Mouse (Mus musculus) adipocyte (in vitro differentiated cells): ENCODE measurements around the gene Frem1.
A peak's percentile ranks its signal among the peaks of the same experiment; 100 is the strongest.

Experiments
- DNase-seq: peaks from one replicate; pipeline ENCODE4 v3.0.0-alpha.2; 2016; ENCODE audit warnings: low spot score

Frem1 gene

DNA sequence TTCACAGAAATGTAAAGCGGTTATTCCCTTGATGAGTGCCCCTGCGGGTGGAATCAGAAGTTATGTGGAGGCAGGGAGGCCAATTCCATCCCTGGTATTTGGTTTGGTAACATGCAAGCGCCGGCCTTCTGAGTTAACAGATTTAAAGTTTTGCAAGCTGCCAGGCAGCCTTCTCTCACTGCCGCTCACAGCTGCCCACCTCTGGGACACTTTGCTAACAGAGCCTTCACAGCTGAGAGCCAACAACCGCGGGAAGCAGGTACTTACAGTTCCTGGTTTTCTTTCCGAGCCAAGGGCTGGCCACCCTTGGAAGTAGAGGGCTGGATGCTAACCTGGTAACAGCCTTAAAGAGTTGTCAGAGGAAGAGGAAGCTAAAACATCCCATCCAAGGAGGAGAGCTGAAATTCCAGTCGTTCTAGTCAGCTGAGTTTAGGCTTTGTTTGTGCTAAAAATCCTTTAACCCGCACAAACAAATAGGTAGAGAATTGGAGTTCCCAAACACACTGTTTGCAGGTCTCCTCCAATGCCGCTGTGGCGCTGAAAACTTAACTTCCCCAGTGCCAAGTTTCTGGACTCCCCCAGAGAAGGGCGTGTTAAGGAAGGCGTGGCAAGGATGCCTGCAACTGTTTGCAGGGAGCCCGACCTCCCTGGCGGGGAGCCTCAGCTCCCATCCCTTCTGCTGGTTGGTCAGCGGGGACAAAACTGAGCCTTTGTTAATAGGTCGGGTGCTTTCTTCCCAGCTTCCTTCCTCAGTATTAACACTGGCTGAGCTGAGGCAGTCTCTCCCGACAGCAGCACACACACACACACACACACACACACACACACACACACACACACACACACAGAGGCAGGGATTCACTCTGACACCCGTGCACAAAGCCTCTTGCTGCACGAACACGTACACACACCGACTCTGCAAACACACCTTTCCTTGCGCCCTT lies at the start of gene Frem1:
Gene Frem1, minus strand, starts transcription at position 706 of the 944 bp plus-strand sequence.
- DNase-seq = no peak

DNA sequence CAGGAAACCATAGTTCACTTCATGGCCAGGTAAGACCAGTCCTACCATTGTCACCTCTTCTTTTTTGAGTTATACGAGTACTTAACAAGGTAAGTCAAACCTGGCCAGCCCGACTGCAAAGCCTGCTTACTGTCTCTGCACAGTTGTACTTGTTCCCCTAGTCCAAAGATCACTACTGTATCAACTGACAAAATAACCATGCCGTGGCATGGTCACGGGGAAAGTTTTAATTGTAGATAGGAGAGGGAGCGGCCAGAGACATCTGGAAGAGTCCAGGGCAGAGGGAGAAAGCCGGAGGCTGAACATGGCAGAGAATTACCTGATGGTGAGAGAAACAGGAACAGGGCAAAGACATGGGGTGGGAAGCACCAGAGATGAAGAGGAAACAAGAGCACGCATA lies 46.9 kb upstream of the Frem1 start:
- no peak for DNase-seq

DNA sequence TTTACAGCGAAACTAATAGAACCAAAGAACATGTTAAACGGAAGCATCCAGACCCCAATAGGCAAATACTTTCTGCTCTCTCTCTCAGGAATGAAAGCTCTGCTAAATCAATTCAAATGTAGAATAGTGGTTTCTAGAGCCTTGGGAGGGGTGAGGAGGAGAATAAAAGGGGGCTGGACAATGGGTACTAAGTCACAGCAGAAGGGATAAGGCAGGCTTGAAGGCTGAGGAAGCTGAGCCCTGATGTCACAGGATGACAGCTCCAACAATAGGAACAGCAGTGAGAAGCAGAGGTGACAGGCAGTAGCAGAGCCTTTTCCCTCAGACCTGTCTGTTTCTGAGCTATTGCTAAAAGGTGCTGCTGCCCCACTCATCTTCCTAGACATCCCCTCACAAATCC lies 41.8 kb upstream of the Frem1 start:
- no peak for DNase-seq

DNA sequence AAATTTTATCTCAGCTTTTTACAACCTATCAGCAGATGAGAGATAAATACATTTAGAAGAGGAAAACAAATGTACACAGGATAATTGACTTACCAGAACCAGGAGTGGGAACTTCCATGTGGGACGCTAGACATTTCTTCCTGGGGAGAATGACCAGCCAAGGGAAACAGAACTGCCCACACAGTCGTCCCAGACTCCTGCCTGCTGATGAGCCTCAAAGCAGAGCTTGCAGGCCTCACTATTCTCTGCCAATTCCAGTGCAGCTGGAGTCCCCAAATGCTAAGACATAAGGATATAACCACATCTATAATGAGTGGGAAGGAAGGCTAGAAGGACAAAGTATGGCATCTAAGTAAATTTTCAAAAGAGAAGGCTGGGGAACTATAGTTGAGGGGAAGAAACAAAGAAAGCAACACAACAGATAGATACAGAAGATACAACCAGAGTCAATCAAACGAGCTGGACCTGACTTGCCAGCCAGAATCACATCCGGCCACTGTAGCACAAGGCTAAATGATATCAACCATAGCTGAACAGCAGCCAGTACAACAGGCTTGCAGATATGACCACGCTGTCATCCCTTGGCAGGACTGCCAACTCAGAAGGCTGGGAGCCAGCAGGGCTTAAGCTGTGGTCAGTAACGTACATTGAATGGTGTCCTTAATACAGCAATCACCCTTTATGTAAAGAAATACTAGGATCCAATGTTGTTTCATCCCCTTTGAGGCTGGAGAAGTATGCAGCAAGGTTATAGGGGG lies 38.7 kb upstream of the Frem1 start:
- DNase-seq = peak; percentile 10

DNA sequence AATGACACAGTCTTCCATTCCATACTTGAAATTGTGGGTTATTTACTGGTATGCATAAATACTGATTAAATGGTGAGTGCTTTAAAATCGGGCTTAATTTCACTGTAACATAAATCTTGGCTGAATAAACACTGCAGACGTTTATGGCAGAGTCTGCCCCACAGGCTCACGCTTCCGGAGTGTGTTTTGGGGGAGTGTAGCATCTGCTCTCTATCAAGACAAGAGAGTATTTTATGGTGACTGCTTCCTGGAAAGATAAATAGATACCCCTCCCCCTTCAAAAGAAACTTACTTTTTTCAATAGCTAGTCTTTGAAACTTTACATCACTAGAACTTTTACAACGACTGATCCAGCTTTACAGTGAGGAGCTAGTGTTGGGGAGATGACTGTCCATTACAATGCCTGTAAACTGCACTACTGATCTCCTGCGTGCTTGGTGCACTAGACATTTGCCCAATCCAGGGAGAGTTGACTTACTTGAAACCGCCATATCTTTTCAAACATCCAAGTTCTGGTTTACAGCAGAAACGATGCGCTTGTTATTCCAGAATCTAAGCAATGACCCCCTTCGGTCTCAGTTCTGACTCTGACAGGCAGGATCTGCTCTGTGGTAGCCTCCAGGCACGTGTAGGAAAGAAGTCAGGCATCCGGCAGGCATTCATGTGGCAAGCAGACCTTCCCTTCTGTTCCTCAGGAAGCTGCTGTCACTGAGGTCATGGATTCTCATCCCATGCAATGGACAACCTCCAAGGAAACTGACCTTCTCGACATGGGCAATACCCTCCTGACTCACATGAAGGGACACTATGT lies 28.4 kb upstream of the Frem1 start:
- no peak for DNase-seq

DNA sequence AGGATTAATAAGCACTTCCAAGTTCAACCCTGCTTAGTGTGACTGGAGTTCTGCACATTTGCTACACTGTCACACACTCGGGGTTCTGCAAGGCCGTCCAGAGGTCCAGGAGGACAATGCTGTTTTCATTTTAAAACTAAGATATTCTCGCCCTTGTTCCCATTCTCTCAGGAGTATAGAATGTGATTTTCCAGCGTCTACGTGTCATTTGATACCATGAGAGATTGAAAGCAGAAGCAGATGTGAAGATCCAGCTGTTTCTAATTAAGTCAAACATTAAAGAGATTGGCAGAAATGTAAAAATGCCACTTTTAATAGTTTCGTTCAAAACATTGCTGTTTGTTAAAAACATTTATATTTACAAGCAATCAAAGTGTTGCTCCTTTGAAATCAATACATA lies 12.1 kb upstream of the Frem1 start:
- no peak for DNase-seq

DNA sequence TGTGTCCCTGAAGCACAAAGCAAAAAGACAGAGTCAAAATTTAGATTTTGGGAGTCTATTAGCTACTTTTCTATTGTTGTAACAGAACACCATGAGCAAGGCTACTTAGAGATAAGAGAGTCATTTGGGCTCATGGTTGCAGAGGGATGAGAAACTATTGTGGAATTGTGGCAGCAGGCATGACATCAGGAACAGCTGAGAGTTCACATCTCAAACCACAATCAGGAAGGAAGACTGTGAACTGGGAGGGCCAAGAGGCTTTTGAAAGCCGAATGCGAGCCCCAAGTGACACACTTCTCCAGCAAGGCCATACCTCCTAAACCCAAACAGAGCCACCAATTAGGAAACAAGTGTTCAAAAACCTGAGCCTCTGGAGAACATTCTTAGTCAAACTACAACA lies 9.4 kb upstream of the Frem1 start:
- DNase-seq = no peak

DNA sequence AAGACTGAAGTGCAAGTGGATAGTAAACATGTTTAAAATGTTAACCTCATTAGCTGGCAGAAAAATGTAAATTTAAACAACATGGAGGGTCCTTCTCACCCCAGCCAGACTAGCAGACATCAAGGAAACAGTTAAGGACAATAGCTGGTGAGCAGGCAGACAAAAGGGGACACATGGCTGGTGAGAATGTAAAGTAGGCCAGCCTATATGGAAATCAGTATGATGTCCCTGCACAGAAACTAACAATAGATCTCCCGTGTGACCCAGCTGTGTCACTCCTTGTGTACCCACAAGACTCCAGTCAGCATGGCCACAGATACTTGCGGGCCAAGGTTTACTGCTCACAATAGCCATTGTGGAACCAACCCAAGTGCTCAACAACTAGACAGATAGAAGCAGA lies 6.5 kb upstream of the Frem1 start:
- DNase-seq = no peak

DNA sequence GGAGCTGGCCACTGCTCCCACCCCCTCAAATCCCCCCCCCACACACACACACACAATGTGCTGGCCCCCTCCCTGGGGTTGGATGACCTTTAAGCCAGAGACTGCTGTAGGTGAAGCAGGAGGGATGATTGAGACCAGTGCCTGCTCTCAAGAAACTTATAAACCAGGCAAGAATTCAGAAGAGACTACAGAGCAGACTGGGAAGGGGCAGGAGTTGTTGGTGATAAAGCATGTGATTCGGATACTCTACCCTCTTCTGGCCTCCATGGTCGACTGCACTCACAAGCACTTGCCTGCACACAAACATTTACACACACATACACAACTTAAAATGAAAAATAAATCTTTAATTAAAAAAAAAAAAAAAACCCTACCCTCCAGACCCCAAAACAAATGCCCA lies 6.0 kb upstream of the Frem1 start:
- no peak for DNase-seq

DNA sequence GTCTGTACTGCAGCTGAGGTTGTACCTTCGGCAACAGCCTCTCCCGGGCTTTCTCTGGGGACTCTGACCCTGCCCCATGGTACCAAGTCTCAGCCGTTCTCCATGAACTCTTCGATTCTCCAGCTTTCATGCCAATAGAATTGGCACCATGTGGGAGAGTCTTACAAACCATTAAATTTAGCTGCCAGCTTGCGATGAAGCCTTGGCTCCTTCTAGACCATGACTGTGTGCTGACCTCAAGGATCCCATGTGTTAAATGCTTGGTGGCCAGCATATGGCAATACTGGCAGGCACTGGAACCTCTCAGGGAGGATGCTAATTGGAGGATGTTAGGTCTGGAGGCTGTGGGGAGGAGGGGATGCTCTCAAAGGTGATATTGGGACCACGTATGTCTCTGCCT lies 4.4 kb upstream of the Frem1 start:
- DNase-seq = no peak

DNA sequence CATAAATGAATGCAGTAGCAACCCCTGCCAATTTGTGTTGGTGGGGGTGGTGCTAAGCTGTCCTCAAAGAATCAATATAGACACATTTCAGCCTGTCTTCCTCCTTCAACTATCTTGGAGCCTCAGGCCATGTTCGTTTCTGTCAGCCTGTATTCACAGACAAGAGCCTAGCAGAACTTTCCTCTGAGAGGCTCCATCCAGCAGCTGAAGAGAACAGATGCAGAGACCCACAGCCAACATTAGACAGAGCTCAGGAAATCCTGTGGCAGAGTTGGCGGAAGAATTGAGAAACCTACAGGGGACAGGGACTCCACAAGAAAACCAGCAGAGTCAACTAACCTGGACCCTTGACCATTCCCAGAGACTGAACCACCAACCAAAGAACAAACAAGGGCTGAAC lies 3.3 kb upstream of the Frem1 start:
- no peak for DNase-seq

DNA sequence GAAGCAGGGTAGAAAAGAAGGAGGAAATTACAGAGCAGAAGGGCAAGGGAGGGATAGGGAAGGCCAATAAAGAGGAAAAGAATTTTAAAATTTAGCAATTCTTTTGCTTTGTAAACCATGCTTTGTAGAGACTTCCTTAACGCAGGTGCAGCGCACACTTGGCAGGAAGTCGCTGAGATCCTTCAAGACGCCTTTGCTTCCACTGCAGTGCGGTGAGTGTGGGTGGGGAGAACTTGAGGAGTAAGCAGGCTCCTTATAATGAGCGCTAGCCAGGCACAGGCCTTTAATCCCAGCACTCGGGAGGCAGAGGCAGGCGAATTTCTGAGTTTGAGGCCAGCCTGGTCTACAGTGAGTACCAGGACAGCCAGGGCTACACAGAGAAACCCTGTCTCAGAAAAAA lies 1.1 kb upstream of the Frem1 start:
- DNase-seq = no peak

DNA sequence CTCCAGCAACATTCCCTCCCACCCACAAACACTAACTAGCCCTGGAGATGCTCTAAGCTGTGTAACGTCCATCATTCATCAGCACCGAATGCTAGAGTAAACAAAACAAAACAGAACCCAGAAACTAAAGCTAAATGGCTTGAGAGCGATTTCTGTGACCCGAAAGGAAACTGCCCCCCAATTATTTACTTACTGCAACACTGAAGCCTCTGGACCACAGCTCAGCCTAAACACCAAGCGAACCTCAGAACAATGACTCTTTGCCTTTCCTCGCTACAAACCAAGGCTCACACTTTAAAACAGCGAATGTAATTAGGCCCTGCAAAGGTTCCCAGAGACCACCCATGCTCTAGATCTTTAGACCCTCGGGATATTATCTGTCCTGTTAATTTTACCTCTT lies 963 bp downstream of the Frem1 start:
- no peak for DNase-seq

DNA sequence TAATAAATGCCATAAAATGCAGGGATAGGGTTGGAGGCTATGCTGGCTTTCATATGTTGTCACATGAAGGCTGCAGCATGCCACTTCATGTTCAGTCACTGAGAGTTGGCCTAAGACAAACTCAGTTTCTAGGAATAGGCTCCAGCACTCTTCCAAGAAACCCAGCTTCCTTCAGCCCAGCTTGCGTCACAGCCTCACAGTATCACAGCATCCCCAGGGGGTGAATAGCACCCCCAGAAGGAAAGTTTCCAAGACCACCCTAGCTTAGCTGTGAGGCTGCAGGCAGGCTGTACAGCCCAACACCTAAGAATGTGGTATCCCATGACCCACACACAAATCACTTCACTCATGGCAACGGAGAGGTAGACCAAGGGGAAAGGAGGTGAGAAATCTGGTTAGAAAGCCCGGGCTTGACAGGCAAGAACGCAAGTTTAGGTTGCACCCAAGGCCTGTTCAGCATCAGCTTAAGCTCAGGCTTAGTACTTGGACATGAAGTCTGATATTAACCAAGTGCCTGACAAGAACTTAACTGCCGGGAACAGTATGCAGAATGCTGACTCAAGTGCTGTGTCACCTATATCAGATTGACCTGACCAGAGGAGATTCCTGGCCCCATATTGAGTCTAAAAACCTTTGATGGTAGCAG lies 1.9 kb downstream of the Frem1 start:
- no peak for DNase-seq

DNA sequence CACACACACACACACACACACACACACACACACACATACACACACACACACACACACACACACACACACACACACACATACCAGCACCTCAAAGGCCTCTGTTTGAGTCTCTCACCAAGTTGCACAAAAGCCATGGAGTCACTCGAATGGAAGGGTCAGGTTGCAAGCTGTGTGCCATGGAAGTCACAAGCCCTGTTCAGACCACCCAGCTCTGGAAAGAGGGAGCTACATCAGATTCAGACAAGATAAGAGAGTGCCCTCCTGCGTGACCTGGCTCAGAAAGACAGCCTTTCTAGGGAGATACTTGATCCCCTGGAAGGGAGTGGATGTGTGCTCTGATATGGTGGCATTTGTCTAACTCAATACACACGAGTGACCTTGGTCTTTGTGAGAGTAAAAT lies 2.9 kb downstream of the Frem1 start:
- no peak for DNase-seq

DNA sequence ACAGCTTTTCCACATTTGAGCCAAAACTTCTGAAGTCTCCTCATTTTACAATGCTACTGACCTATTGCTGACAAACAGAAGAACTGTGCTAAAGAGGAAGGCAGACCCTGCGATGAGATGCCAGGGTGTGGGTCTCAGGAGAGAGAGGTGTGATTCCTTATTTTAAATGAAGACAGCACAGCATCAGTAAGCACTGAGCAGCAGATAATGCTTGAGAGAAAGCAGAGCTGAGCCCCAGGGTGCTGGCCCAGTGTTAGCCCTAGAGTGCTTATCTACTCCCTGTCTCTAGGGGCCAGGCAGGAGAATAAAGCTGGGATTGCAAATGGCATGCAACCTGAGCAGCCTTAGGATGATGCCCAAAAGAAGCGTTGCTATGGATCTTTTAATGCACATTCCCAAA lies 3.6 kb downstream of the Frem1 start:
- DNase-seq = no peak

DNA sequence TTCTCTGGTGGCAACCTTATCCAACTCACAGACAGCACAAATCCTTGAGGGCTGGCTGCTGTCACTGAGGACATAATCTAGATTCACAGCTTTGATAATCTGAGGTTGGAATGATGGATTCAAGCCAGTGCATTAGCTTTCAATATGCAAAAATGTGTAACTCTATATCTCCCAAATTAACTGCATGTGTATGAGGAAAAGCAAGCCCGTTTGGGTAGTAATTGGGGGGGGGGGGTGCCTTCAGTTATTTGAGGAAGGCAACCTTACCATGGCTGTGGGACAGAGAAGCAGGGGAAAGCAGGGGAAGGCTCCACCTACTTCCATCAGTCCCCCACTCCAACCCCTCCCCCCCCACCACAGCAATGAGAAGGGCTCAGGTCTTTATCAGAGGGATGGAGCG lies 5.3 kb downstream of the Frem1 start:
- no peak for DNase-seq

DNA sequence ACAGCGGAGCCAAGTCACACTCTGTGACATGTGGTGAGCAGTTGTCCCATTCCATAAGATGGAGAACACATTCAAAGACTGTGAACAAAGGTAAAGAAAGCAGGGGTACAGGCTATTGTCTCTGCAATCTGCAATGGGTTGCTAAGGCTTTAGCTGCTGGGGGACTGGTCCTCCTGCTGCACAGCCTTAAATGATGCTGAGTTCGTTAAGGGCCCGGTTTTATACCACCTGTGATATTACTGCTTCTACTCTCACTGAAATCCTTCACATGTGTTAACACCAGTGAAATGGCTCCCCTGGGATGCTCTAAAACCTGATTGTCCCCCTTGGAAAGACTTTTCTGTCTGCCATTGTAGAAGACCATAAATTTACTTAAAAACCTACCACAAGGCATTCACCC lies 6.1 kb downstream of the Frem1 start:
- no peak for DNase-seq

DNA sequence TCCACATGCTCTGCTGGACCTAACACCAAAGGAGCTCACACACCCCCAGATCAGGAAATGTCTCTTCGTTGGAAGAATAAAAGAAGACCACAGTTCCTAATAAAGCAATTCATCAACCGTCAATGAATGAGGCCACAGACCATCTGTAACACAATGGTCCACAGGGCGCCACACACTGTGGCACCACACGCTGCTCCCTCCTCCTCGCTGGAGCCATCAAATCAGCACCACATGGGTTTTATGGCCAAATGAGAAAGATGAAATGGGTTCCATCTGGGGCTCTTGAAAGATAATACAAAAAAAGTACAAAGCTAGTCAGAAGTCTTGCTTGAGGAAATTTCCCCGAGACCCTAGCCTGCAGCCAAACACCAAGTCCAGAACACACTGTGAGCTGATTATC lies 6.9 kb downstream of the Frem1 start:
- DNase-seq = no peak

DNA sequence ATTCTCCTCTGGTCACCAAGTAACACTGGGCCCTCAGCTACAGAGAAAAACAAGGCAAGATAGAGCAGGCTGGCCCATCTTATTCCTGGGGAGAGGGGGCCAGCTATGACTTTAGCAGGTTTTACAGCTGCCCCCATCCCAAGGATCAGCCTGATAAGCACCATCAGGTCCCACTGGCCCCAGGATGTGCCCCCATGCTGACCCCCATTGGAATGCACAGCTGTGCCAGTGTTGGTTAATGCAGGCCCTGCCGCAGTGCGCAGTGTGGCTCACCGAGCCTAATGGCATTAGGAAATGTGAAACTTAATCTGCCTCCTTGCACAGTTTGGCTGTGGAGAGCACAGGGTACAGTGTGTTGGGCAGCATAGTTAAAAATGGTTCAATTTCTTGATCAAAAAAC lies 11.4 kb downstream of the Frem1 start:
- no peak for DNase-seq

DNA sequence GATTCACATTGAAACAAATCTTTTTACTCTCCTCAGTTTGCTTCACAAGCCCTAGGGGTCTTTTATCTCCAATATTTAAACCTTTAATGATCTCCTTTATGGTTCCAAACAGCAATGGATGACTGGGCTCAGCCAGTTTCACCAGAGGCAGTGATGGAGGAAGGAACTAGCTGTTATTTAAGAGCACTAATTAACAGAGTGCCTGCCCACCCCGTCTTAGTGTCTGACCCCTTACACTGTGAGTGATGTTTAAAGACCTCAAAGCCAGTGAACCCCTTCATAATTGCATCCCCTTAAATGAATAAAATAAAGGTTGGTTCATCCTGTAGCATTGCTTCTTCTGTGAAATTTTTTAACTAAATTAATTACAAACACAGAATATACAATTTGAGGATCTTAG lies 19.4 kb downstream of the Frem1 start:
- DNase-seq = no peak

DNA sequence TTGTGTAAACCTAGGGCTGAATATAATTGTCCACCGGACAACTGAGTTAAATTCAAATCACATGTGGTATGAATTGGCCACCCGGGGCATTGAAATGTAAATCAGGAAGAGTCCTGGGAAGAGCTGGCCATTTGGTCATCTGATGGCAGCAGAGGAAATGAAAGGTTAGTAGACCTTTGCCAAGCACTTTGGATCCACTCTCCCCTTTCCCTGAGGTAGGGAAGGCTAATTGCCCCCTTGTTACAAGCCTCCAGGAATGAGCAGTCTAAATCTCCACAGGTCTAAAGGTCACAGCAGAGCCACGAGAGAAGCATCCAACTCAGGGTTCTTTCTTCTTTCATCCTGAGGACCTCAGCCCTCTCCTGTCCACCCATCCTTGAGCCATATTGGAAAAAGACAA lies 20.5 kb downstream of the Frem1 start:
- no peak for DNase-seq
